Mouse (Mus musculus) lung, embryonic 16.5 days (tissue): ENCODE data around the gene Arl3. TPM values are rescaled to one million over a fixed set of nuclear protein-coding genes. Genes with fewer than 3 reads are reported as not detected.

Experiments used
- ATAC-seq: fragments of 200-750 bp; cut with Nextera tagmentation; 2 replicates; pipeline ENCODE4 v1.8.0; 2017; ENCODE audit warnings: low read depth, mild to moderate bottlenecking, moderate library complexity
- H3K27ac ChIP-seq: fragments of 300-500 bp; sonication (generic); 2 replicates; pipeline ENCODE4 v1.5.1; 2014; ENCODE audit warnings: mild to moderate bottlenecking, control low read depth, low read length
- H3K27me3 ChIP-seq: fragments of 300-500 bp; sonication (generic); 2 replicates; pipeline ENCODE4 v1.6.1; 2014; ENCODE audit warnings: low read depth, low read length, mixed read lengths; ENCODE audit not compliant: control insufficient read depth, insufficient read depth
- H3K36me3 ChIP-seq: fragments of 300-500 bp; sonication (generic); 2 replicates; pipeline ENCODE4 v1.6.1; 2014; ENCODE audit warnings: low read length; ENCODE audit not compliant: control insufficient read depth, insufficient read depth
- H3K4me1 ChIP-seq: fragments of 300-500 bp; sonication (generic); replicated peaks from 2 replicates; pipeline ENCODE4 v1.6.1; 2014; ENCODE audit warnings: low read length, mixed read lengths; ENCODE audit not compliant: control insufficient read depth, insufficient read depth
- H3K4me2 ChIP-seq: fragments of 300-500 bp; sonication (generic); 2 replicates; pipeline ENCODE4 v1.6.1; 2014; ENCODE audit warnings: low read depth, low read length, control low read depth
- H3K4me3 ChIP-seq: fragments of 300-500 bp; sonication (generic); 2 replicates; pipeline ENCODE4 v1.5.1; 2014; ENCODE audit warnings: mild to moderate bottlenecking, low read length, control low read depth
- H3K9ac ChIP-seq: fragments of 300-500 bp; sonication (generic); 2 replicates; pipeline ENCODE4 v1.6.1; 2014; ENCODE audit warnings: low read length, control low read depth
- H3K9me3 ChIP-seq: fragments of 300-500 bp; sonication (generic); 2 replicates; pipeline ENCODE4 v1.6.1; 2016; ENCODE audit warnings: low read length; ENCODE audit not compliant: control insufficient read depth
- WGBS: fragments of 180-500 bp; shearing (Covaris S2); extraction: QIAGEN DNeasy Blood & Tissue Kit; methylation state at CpG from one replicate; pipeline ENCODE4 v1.1.7; 2014; 5-methylcytosine and 5-hydroxymethylcytosine counted together
- polyA plus RNA-seq: library from polyadenylated mRNA; unstranded; fragments of >200 nt; fragmentation: Nextera tagmentation; extraction: Ambion mirVana; gene quantifications from 2 replicates; pipeline ENCODE4 v1.2.1, GENCODE M21; 2015

The Arl3 gene
- polyA plus RNA-seq, 1 experiment from 2014 or later: 118 TPM

- peak overlapping the region; percentile 31; the same call in 1 of the 2 replicates for H3K9ac ChIP-seq
- ATAC-seq: no peak
- H3K4me2 ChIP-seq: no peak overlapping the region
- H3K27ac ChIP-seq: peak overlapping the region; percentile 66
- no peaks in the 10 kb centered on the region for H3K9me3 ChIP-seq
- H3K4me1 ChIP-seq: peaks cover 67% of the 10 kb centered on the region
- no peak overlapping the region for H3K4me3 ChIP-seq
- H3K27me3 ChIP-seq: no peaks in the 10 kb centered on the region
- 40% methylated on average over 2 of the region's 2 CpGs for WGBS
- no peaks in the 10 kb centered on the region for H3K36me3 ChIP-seq
Observed at GRCm38 (mm10) chr19:46486709-46487108, 86.3 kb downstream of the Arl3 start.

GRCm38 (mm10) chr19:46485847-46486246, 87.2 kb downstream of the Arl3 start:
- H3K36me3 ChIP-seq: no peaks in the 10 kb centered on the region
- no peak for ATAC-seq
- no peak overlapping the region for H3K4me2 ChIP-seq
- no peak overlapping the region for H3K9ac ChIP-seq
- no peaks in the 10 kb centered on the region for H3K27me3 ChIP-seq
- WGBS: 68% methylated on average over 9 of the region's 9 CpGs
- H3K4me1 ChIP-seq: peaks cover 76% of the 10 kb centered on the region
- H3K4me3 ChIP-seq: no peak overlapping the region
- no peaks in the 10 kb centered on the region for H3K9me3 ChIP-seq
- no peak overlapping the region for H3K27ac ChIP-seq

GRCm38 (mm10) chr19:46484518-46484917, 88.5 kb downstream of the Arl3 start:
- WGBS: 9% methylated on average over 5 of the region's 5 CpGs
- Histone ChIP-seq H3K9me3 (no peaks in the 10 kb centered on the region), H3K4me2 (no peak overlapping the region), H3K27me3 (no peaks in the 10 kb centered on the region), H3K27ac (peak overlapping the region; percentile 87), H3K4me3 (no peak overlapping the region), H3K4me1 (peaks cover 76% of the 10 kb centered on the region), H3K36me3 (no peaks in the 10 kb centered on the region), H3K9ac (no peak overlapping the region; the same call in 1 of the 2 replicates)
- peak; percentile 69 for ATAC-seq

GRCm38 (mm10) chr19:46483701-46484328, 89.2 kb downstream of the Arl3 start:
- ATAC-seq: no peak
- WGBS: 63% methylated on average over 15 of the region's 15 CpGs
- H3K4me2 ChIP-seq: no peak overlapping the region
- no peaks in the 10 kb centered on the region for H3K9me3 ChIP-seq
- H3K27ac ChIP-seq: peak overlapping the region; percentile 87
- no peak overlapping the region for H3K4me3 ChIP-seq
- H3K36me3 ChIP-seq: no peaks in the 10 kb centered on the region
- peaks cover 80% of the 10 kb centered on the region for H3K4me1 ChIP-seq
- peak overlapping the region; percentile 41; the same call in 1 of the 2 replicates for H3K9ac ChIP-seq
- H3K27me3 ChIP-seq: no peaks in the 10 kb centered on the region

GRCm38 (mm10) chr19:46482896-46483516, 90.0 kb downstream of the Arl3 start:
- H3K9me3 ChIP-seq: no peaks in the 10 kb centered on the region
- H3K27ac ChIP-seq: peak overlapping the region; percentile 47
- H3K4me1 ChIP-seq: peaks cover 88% of the 10 kb centered on the region
- no peaks in the 10 kb centered on the region for H3K27me3 ChIP-seq
- WGBS: 35% methylated on average over 15 of the region's 17 CpGs
- peaks cover 5% of the 10 kb centered on the region; the same call in 1 of the 2 replicates for H3K36me3 ChIP-seq
- peak overlapping the region; percentile 48 for H3K9ac ChIP-seq
- ATAC-seq: no peak
- H3K4me3 ChIP-seq: no peak overlapping the region
- no peak overlapping the region for H3K4me2 ChIP-seq

- Histone ChIP-seq H3K27ac (peak overlapping the region; percentile 96), H3K27me3 (no peaks in the 10 kb centered on the region), H3K36me3 (peaks cover 9% of the 10 kb centered on the region), H3K9me3 (no peaks in the 10 kb centered on the region), H3K4me2 (no peak overlapping the region), H3K9ac (0 out of 2 replicates have a peak overlapping the region, but pooled peaks have one; percentile 1), H3K4me3 (no peak overlapping the region), H3K4me1 (peaks cover 85% of the 10 kb centered on the region)
- ATAC-seq: no peak
- 9% methylated on average over 4 of the region's 4 CpGs for WGBS
Observed at GRCm38 (mm10) chr19:46481756-46482155, 91.2 kb downstream of the Arl3 start.

- H3K27me3 ChIP-seq: no peaks in the 10 kb centered on the region
- WGBS: 19% methylated on average over 3 of the region's 3 CpGs
- no peak for ATAC-seq
- no peaks in the 10 kb centered on the region for H3K9me3 ChIP-seq
- peaks cover 83% of the 10 kb centered on the region for H3K4me1 ChIP-seq
- no peak overlapping the region for H3K4me3 ChIP-seq
- H3K4me2 ChIP-seq: no peak overlapping the region
- peaks cover 9% of the 10 kb centered on the region for H3K36me3 ChIP-seq
- peak overlapping the region; percentile 1; the same call in 1 of the 2 replicates for H3K9ac ChIP-seq
- peak overlapping the region; percentile 96 for H3K27ac ChIP-seq
Observed at GRCm38 (mm10) chr19:46481352-46481751, 91.6 kb downstream of the Arl3 start.

Other genes starting within 250 kb of the Arl3 start
- gene Psd, start 246.0 kb downstream of the Arl3 start, polyA plus RNA-seq: 3.4 and 4.3 TPM in 2 replicates
- gene Fbxl15, start 245.0 kb downstream of the Arl3 start, polyA plus RNA-seq: 12.0 and 13.3 TPM in 2 replicates
- gene Cuedc2, start 234.5 kb downstream of the Arl3 start, polyA plus RNA-seq: 144 and 153 TPM in 2 replicates
- 10.4 and 11.4 TPM in 2 replicates for gene Mfsd13a, start 232.1 kb downstream of the Arl3 start, polyA plus RNA-seq
- 1.7 and 1.9 TPM in 2 replicates for gene 2310034G01Rik, start 222.9 kb downstream of the Arl3 start, polyA plus RNA-seq
- gene Actr1a, start 177.4 kb downstream of the Arl3 start, polyA plus RNA-seq: 132 and 137 TPM in 2 replicates
- gene Sufu, start 176.3 kb downstream of the Arl3 start, polyA plus RNA-seq: 28.1 and 33.8 TPM in 2 replicates
- 22.4 and 24.9 TPM in 2 replicates for gene Trim8, start 71.5 kb downstream of the Arl3 start, polyA plus RNA-seq
- gene Sfxn2, start 167 bp upstream of the Arl3 start, polyA plus RNA-seq: 24.6 and 28.4 TPM in 2 replicates
- gene Wbp1l, start 25.9 kb upstream of the Arl3 start, polyA plus RNA-seq: 43.9 and 44.0 TPM in 2 replicates
- 0.09 and 0.38 TPM in 2 replicates for gene Cyp17a1, start 100.0 kb upstream of the Arl3 start, polyA plus RNA-seq
- 15.9 and 16.3 TPM in 2 replicates for gene Borcs7, start 116.7 kb upstream of the Arl3 start, polyA plus RNA-seq
- gene As3mt, start 134.3 kb upstream of the Arl3 start, polyA plus RNA-seq: 34.8 and 35.1 TPM in 2 replicates
- 2.5 and 2.6 TPM in 2 replicates for gene Cnnm2, start 188.4 kb upstream of the Arl3 start, polyA plus RNA-seq